Mouse (Mus musculus): ENCODE measurements at regions not wholly inside any gene's neighbourhood (a gene's known extent, or its start where the extent isn't known, plus 50 kb on each side); places are given as distances from the start of the nearest gene placed in this dataset.
"Not testable (repeated sequence)": the region's sequence is repeated elsewhere in the genome, so short reads cannot be mapped to it uniquely, and the experiment has no call there.

DNA sequence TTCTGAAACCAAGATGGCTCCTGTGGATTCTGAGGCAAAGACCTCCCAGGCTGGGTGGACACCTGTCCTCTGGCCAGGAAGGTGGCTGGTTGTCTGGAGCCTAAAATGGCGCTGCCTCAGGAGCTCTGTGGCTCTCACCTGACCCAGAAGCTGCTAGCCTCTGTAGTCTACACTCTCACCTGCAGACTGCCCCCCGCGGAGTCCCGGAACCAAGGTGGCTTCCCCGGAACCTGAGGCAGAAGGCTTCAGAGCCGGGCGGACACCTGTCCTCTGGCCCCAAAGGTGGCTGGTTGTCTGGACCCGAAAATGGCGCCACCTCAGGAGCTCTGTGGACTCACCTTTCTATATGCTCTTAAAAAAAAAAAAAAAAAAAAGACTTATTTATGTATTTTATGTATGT, 481.2 kb upstream of the Brinp1 start:
- DNase-seq = no peak

- DNase-seq = not testable (repeated sequence)
Observed at GRCm38 (mm10) chr4:69410411-69410810, 456.2 kb upstream of the Brinp1 start.

DNA sequence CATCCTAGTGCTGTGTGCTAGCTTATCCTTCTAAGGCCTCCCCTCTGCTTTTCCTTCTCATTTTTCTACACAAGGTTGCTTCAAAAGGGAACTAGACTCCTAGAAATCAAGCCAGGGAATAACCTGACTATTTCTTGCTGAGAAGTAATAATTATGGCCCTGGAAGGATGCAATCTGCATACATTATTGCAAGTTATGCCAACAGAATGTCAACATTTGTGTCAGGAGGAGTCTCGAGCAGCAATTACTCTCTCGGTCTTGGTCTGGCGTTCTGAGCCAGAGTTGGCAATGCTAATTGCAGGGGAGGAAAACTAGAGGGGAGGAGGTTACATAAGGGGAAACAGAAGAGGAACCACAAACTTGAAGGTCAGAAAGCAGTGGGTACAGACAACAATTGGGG, 441.3 kb upstream of the Brinp1 start:
- no peak for DNase-seq

GRCm38 (mm10) chr4:69383318-69383717, 429.1 kb upstream of the Brinp1 start:
- no peak for DNase-seq

- no peak for DNase-seq
Observed at GRCm38 (mm10) chr4:69346979-69347465, 392.8 kb upstream of the Brinp1 start.

- peak in 1 of 2 experiments; percentile 27 for DNase-seq
Observed at GRCm38 (mm10) chr4:69327606-69328005, 373.4 kb upstream of the Brinp1 start.

All from lung, postnatal 4 days (tissue).